Mouse (Mus musculus) liver, adult 10 weeks (tissue): ENCODE data around the gene Tenm2. TPM values are rescaled to one million over a fixed set of nuclear protein-coding genes. Genes with fewer than 3 reads are reported as not detected.

Source experiments
- polyA plus RNA-seq: library from polyadenylated mRNA; stranded (reverse); fragments of 350-450 nt; fragmentation: Illumina TruSeq; extraction: RNeasy Lipid Tissue Mini Kit (QIAGEN cat#74804); gene quantifications from one replicate; pipeline ENCODE4 v1.2.3, GENCODE M21; 2014; ENCODE audit warnings: low read depth, low replicate concordance

Gene Tenm2
- not detected for polyA plus RNA-seq

GRCm38 (mm10) chr11:37235914-37236600 lies at the start of gene Tenm2:
Tenm2 (minus strand) TSS chr11:37235964.

GRCm38 (mm10) chr11:35980411-35980917 lies 1255.3 kb downstream of the Tenm2 start, which contains the start of gene Wwc1:
Wwc1 (minus strand) TSS chr11:35980527.

